Mouse (Mus musculus): ENCODE data around the gene Il23r.

The Il23r gene

GRCm38 (mm10) chr6:67421761-67422160 is 69.9 kb downstream of the Il23r start:
- DNase-seq: peak; percentile 56

GRCm38 (mm10) chr6:67416557-67416956 is 75.1 kb downstream of the Il23r start:
- no peak for DNase-seq

GRCm38 (mm10) chr6:67415276-67415675 is 76.4 kb downstream of the Il23r start:
- no peak for DNase-seq

- DNase-seq: no peak
Observed at GRCm38 (mm10) chr6:67413378-67413777, 78.3 kb downstream of the Il23r start.

GRCm38 (mm10) chr6:67405281-67405682 is 86.4 kb downstream of the Il23r start:
- no peak for DNase-seq

GRCm38 (mm10) chr6:67399551-67399950 is 92.1 kb downstream of the Il23r start:
- no peak for DNase-seq

GRCm38 (mm10) chr6:67375982-67376391 is 115.7 kb downstream of the Il23r start, which contains the start of gene Il12rb2:
Il12rb2 (minus strand) TSS chr6:67376188.
- peak; percentile 41 for DNase-seq

All from thymus, postnatal 25 days (tissue).